Mouse (Mus musculus) liver, adult 2 months (tissue): ENCODE data around the gene Lmbr1. TPM values are rescaled to one million over a fixed set of nuclear protein-coding genes. Genes with fewer than 3 reads are reported as not detected.

Source experiments
- DNase-seq: peaks from one replicate; pipeline ENCODE4 v3.0.0-alpha.2; 2011; ENCODE audit warnings: low read depth, low spot score; ENCODE audit errors: extremely low read depth
- H3K27ac ChIP-seq: fragments of 200-500 bp; replicated peaks from 2 replicates; pipeline ENCODE4 v1.5.1; 2012; ENCODE audit warnings: low read depth, mild to moderate bottlenecking, control low read depth, inconsistent platforms, low read length; ENCODE audit not compliant: insufficient read depth
- H3K27me3 ChIP-seq: fragments of 200-500 bp; 2 replicates; pipeline ENCODE4 v1.6.1; 2012; ENCODE audit warnings: mild to moderate bottlenecking, moderate library complexity, low read length, inconsistent platforms; ENCODE audit not compliant: control insufficient read depth, insufficient read depth
- H3K36me3 ChIP-seq: fragments of 200-500 bp; 2 replicates; pipeline ENCODE4 v1.6.1; 2012; ENCODE audit warnings: low read length, inconsistent platforms; ENCODE audit not compliant: control insufficient read depth, insufficient read depth
- H3K4me1 ChIP-seq: fragments of 200-500 bp; 2 replicates; pipeline ENCODE4 v1.6.1; 2011; ENCODE audit warnings: low read length; ENCODE audit not compliant: control insufficient read depth, insufficient read depth
- H3K4me3 ChIP-seq: fragments of 200-500 bp; 2 replicates; pipeline ENCODE4 v1.5.1; 2011; ENCODE audit warnings: low read depth, mild to moderate bottlenecking, control low read depth, low read length, moderate library complexity; ENCODE audit not compliant: insufficient read depth
- H3K79me2 ChIP-seq: fragments of 200-500 bp; 2 replicates; pipeline ENCODE4 v1.6.1; 2012; ENCODE audit warnings: inconsistent platforms, mild to moderate bottlenecking, low read length, moderate library complexity; ENCODE audit not compliant: control insufficient read depth, insufficient read depth
- H3K9ac ChIP-seq: fragments of 200-500 bp; 2 replicates; pipeline ENCODE4 v1.6.1; 2012; ENCODE audit warnings: low read depth, mild to moderate bottlenecking, control low read depth, inconsistent platforms, low read length
- CTCF ChIP-seq: fragments of 200-500 bp; IDR thresholded peaks from 2 replicates; pipeline ENCODE4 v1.5.1; 2011; ENCODE audit warnings: low read depth, low read length, control low read depth
- POLR2A ChIP-seq: fragments of 200-500 bp; IDR thresholded peaks from 2 replicates; pipeline ENCODE4 v1.6.1; 2011; ENCODE audit warnings: low read length, control low read depth; ENCODE audit not compliant: insufficient read depth; ENCODE audit errors: extremely low read depth
- WGBS: fragments of 180-500 bp; shearing (Covaris S2); methylation state at CpG from one replicate; pipeline ENCODE4 v1.1.7; 2018; 5-methylcytosine and 5-hydroxymethylcytosine counted together
- polyA plus RNA-seq: library from polyadenylated mRNA; depleted of rRNA; stranded (reverse); fragments of >200 nt; gene quantifications from 2 replicates; pipeline ENCODE4 v1.2.3, GENCODE M21; 2012
- total RNA-seq: library from RNA; depleted of rRNA; stranded (reverse); fragments of >200 nt; gene quantifications from 2 replicates; pipeline ENCODE4 v1.2.3, GENCODE M21; 2014

Lmbr1 gene
- total and polyA plus RNA-seq, 2 experiments: 1.3 to 4.2 TPM

GRCm38 (mm10) chr5:29290110-29290509 lies 88.1 kb downstream of the Lmbr1 start:
- H3K9ac ChIP-seq: no peak overlapping the region
- no peak overlapping the region for H3K27ac ChIP-seq
- H3K4me1 ChIP-seq: peaks cover 2% of the 10 kb centered on the region
- H3K4me3 ChIP-seq: no peak overlapping the region
- no peaks in the 10 kb centered on the region for H3K27me3 ChIP-seq
- DNase-seq: peak; percentile 41
- no peak for TF ChIP-seq CTCF
- TF ChIP-seq POLR2A: no peak
- WGBS: 48% methylated on average over 3 of the region's 3 CpGs
- H3K36me3 ChIP-seq: peaks cover 4% of the 10 kb centered on the region; the same call in 1 of the 2 replicates
- no peaks in the 10 kb centered on the region for H3K79me2 ChIP-seq

DNA sequence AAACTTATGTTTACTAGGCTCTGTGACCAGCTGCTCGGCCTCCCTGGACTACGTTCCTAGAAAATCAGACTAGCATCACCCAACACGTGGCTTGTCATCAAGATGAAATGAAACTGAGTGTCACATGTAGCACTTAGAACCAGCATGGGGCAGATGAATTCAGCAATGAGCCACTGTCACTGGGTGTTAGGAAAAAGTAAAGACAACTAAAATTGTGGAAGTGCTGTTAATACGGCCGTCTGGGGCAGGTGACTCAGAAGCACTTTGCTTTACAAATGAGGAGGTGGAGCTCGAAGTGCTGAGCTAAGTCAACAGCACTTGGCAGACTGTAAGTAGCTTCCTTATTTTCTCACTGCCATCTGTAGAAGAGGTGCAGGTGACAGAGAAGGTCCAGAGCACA lies 88.5 kb downstream of the Lmbr1 start:
- no peak overlapping the region for H3K27ac ChIP-seq
- H3K4me1 ChIP-seq: peaks cover 2% of the 10 kb centered on the region
- H3K79me2 ChIP-seq: no peaks in the 10 kb centered on the region
- TF ChIP-seq POLR2A: no peak
- TF ChIP-seq CTCF: no peak
- 62% methylated on average over 6 of the region's 6 CpGs for whole genome bisulfite sequencing
- no peak overlapping the region for H3K4me3 ChIP-seq
- no peaks in the 10 kb centered on the region for H3K27me3 ChIP-seq
- DNase-seq: peak; percentile 56
- H3K36me3 ChIP-seq: peaks cover 7% of the 10 kb centered on the region
- H3K9ac ChIP-seq: no peak overlapping the region

DNA sequence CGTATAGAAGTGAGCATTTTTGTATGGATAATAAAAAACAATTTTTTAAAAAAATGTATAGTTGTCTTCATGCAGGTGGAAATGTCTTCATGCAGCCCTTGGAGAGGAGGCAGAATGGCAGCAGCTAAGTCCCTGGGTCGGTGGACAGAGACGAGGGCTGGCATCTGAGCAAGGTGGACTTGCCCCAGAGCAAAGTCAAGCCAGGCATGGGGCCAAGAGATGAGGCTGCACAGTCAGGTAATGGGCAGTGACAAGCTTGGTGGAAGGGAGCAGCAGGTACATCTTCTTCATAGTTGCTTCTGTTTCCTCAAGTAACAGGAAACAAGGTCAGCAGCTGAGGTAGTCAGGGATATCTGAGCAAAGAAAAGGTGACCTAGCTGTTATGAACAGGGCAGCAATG lies 97.1 kb downstream of the Lmbr1 start:
- WGBS: 30% methylated on average over 3 of the region's 3 CpGs
- H3K4me3 ChIP-seq: no peak overlapping the region

GRCm38 (mm10) chr5:29274746-29275145 lies 103.4 kb downstream of the Lmbr1 start:
- peak; percentile 61 for DNase-seq
- no peaks in the 10 kb centered on the region for H3K79me2 ChIP-seq
- H3K4me3 ChIP-seq: no peak overlapping the region
- no peak overlapping the region for H3K27ac ChIP-seq
- peak; percentile 43 for TF ChIP-seq CTCF
- no peak for TF ChIP-seq POLR2A
- H3K4me1 ChIP-seq: no peaks in the 10 kb centered on the region; the same call in 1 of the 2 replicates
- H3K36me3 ChIP-seq: no peaks in the 10 kb centered on the region
- no peaks in the 10 kb centered on the region for H3K27me3 ChIP-seq
- H3K9ac ChIP-seq: no peak overlapping the region

More for the DNA sequence above, 97.1 kb downstream of the Lmbr1 start:
- H3K27ac ChIP-seq: no peak overlapping the region
- H3K36me3 ChIP-seq: peaks cover 6% of the 10 kb centered on the region
- TF ChIP-seq CTCF (no peak), POLR2A (no peak)
- peak; percentile 21 for DNase-seq
- no peaks in the 10 kb centered on the region for H3K4me1 ChIP-seq
- no peaks in the 10 kb centered on the region for H3K79me2 ChIP-seq
- H3K9ac ChIP-seq: no peak overlapping the region
- no peaks in the 10 kb centered on the region for H3K27me3 ChIP-seq

DNA sequence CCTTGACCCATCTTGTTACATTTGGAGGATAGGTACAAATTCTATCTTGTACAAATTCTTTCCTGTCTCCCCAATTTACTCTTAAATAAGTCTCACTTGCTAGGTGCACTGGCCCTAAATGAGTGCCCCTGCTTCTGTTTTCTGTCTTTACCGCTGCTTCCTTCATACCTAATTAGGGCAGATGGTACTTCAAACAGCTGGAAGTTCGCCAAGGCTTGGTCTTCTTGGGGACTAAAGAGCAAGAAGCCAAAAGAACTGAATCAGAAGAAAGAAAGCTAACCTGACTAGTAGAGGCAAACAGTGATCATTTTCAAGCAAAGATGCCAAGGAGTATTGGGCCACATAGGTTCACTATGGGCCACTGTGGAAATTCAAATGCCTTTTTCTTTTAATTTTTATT lies 104.8 kb downstream of the Lmbr1 start:
- 82% methylated on average over 2 of the region's 2 CpGs for WGBS
- Histone ChIP-seq H3K9ac (no peak overlapping the region), H3K27me3 (no peaks in the 10 kb centered on the region), H3K79me2 (no peaks in the 10 kb centered on the region), H3K4me3 (no peak overlapping the region), H3K4me1 (no peaks in the 10 kb centered on the region; the same call in 1 of the 2 replicates), H3K27ac (no peak overlapping the region), H3K36me3 (no peaks in the 10 kb centered on the region)
- DNase-seq: no peak
- no peak for TF ChIP-seq CTCF
- TF ChIP-seq POLR2A: no peak

GRCm38 (mm10) chr5:29270879-29271278 lies 107.3 kb downstream of the Lmbr1 start:
- Histone ChIP-seq H3K4me1 (no peaks in the 10 kb centered on the region; the same call in 1 of the 2 replicates), H3K36me3 (no peaks in the 10 kb centered on the region), H3K4me3 (no peak overlapping the region), H3K9ac (no peak overlapping the region), H3K27me3 (no peaks in the 10 kb centered on the region), H3K79me2 (no peaks in the 10 kb centered on the region), H3K27ac (no peak overlapping the region)
- 46% methylated on average over 4 of the region's 4 CpGs for WGBS
- peak; percentile 43 for DNase-seq
- TF ChIP-seq CTCF (no peak), POLR2A (no peak)
